Mouse (Mus musculus) testis, adult 2 months (tissue): ENCODE measurements around the gene Ift122.

Experiments used
- CTCF ChIP-seq: fragments of 200-500 bp; IDR thresholded peaks from 2 replicates; pipeline ENCODE4 v1.5.1; 2012; ENCODE audit warnings: low read depth, mild to moderate bottlenecking, inconsistent platforms, low read length, moderate library complexity; ENCODE audit not compliant: control insufficient read depth, insufficient read depth, insufficient replicate concordance
- POLR2A ChIP-seq: fragments of 200-500 bp; IDR thresholded peaks from 2 replicates; pipeline ENCODE4 v1.6.1; 2012; ENCODE audit warnings: low read depth, mild to moderate bottlenecking, inconsistent platforms, low read length, moderate library complexity; ENCODE audit not compliant: control insufficient read depth

DNA sequence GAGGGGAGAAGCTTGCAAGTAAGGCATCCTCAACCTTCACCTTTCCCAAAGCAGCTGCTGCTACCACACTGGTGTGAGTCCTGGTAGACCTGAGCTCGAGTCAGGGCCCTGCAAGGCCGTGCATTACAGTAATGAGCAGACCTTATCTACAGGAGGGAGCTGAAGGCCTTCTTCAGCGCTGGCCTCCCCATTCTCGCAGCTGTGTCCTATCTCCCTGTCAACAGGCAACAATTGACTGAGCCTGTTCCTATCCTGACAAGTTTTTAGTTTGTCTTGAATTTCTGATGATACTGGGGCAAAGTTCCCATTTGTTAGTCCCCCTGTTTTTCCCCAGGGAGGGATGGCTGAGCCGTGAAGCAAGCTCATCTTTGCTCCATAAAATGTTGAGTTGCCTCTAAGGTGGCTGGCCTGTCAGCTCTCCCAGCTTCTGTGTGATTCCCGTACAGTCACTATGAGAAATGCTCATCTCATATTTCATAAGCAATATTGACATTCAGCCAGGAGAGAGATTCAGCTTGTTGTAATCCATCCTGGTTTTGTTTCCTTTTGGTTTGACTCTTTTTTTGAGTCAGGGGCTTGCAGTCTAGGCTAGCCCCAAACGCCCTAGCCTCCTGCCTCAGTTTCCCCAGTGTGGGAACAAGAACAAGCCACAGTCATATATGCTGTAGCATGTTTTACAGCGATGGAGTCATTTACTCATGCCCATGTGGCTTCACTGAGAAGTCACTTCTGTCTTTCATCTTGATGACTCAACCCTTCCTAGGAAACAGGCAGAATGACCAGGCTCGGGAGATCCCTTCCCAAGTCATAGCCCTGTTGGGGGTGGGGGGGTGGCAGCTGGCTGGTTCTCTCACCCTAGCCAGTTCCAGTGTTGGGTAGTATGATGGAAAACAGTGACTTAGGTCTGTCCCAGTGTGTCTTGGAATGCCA, 90.5 kb downstream of the Ift122 start:
- no peak for TF ChIP-seq POLR2A
- no peak for TF ChIP-seq CTCF
